Mouse (Mus musculus) adrenal gland, postnatal 25 days (tissue): ENCODE data around the gene Lrrc32. TPM values are rescaled to one million over a fixed set of nuclear protein-coding genes. Genes with fewer than 3 reads are reported as not detected.

Experiments
- DNase-seq: peaks from one replicate; pipeline ENCODE4 v3.0.0; 2021; ENCODE audit warnings: mixed read lengths
- long read RNA-seq: library from polyadenylated mRNA; stranded (forward); transcript quantifications from one replicate; pipeline ENCODE4 v2.0.0, GENCODE M21; 2021
- total RNA-seq: library from RNA; stranded (reverse); gene quantifications from 2 replicates; pipeline ENCODE4 v1.2.3, GENCODE M21; 2021

The Lrrc32 gene
- 10.2 and 13.4 TPM in 2 replicates for total RNA-seq
- long read RNA-seq, full-length matches to known transcripts: 9 of 13 reads
- long read RNA-seq, partial matches to known transcripts: 0 of 13 reads
- long read RNA-seq, other reads (novel, unspliced or antisense): 4 of 13 reads

GRCm38 (mm10) chr7:98489131-98489530 lies at the start of gene Lrrc32:
Gene Lrrc32 (plus strand): TSS chr7:98489283.
- no peak for DNase-seq

GRCm38 (mm10) chr7:98439956-98440466 lies 49.1 kb upstream of the Lrrc32 start, which contains the start of gene Gucy2d:
Gene Gucy2d (plus strand): TSS chr7:98440416.
- DNase-seq: peak; percentile 42

- no peak for DNase-seq
Measured at GRCm38 (mm10) chr7:98446873-98447272, 42.2 kb upstream of the Lrrc32 start.

GRCm38 (mm10) chr7:98447585-98448308 lies 41.3 kb upstream of the Lrrc32 start:
- no peak for DNase-seq

GRCm38 (mm10) chr7:98448309-98448630 lies 40.8 kb upstream of the Lrrc32 start:
- no peak for DNase-seq

GRCm38 (mm10) chr7:98449696-98450095 lies 39.4 kb upstream of the Lrrc32 start:
- no peak for DNase-seq

GRCm38 (mm10) chr7:98454397-98455120 lies 34.5 kb upstream of the Lrrc32 start:
- DNase-seq: peak; percentile 47

GRCm38 (mm10) chr7:98460319-98460718 lies 28.8 kb upstream of the Lrrc32 start:
- no peak for DNase-seq

- DNase-seq: peak; percentile 29
Measured at GRCm38 (mm10) chr7:98469089-98469488, 20.0 kb upstream of the Lrrc32 start.

- no peak for DNase-seq
Measured at GRCm38 (mm10) chr7:98472529-98472928, 16.6 kb upstream of the Lrrc32 start.

- no peak for DNase-seq
Measured at GRCm38 (mm10) chr7:98474558-98474957, 14.5 kb upstream of the Lrrc32 start.

- DNase-seq: no peak
Measured at GRCm38 (mm10) chr7:98477153-98477552, 11.9 kb upstream of the Lrrc32 start.

- no peak for DNase-seq
Measured at GRCm38 (mm10) chr7:98480481-98480880, 8.6 kb upstream of the Lrrc32 start.

GRCm38 (mm10) chr7:98481066-98481734 lies 7.9 kb upstream of the Lrrc32 start:
- DNase-seq: peak; percentile 79

- no peak for DNase-seq
Measured at GRCm38 (mm10) chr7:98481861-98482260, 7.2 kb upstream of the Lrrc32 start.

- no peak for DNase-seq
Measured at GRCm38 (mm10) chr7:98482551-98483267, 6.4 kb upstream of the Lrrc32 start.

GRCm38 (mm10) chr7:98483268-98483607 lies 5.8 kb upstream of the Lrrc32 start:
- no peak for DNase-seq

- DNase-seq: no peak
Measured at GRCm38 (mm10) chr7:98484878-98485277, 4.2 kb upstream of the Lrrc32 start.

GRCm38 (mm10) chr7:98485508-98485907 lies 3.6 kb upstream of the Lrrc32 start:
- DNase-seq: no peak

- DNase-seq: no peak
Measured at GRCm38 (mm10) chr7:98486471-98486917, 2.6 kb upstream of the Lrrc32 start.

- DNase-seq: no peak
Measured at GRCm38 (mm10) chr7:98487202-98487980, 1.7 kb upstream of the Lrrc32 start.
